Mouse (Mus musculus) CH12.LX (cell line): Measurements from ENCODE around the gene Lpcat1. TPM values are rescaled to one million over a fixed set of nuclear protein-coding genes. Genes with fewer than 3 reads are reported as not detected.

Experiments
- DNase-seq: peaks from one replicate; pipeline ENCODE4 v3.0.0-alpha.2; 2013; ENCODE audit errors: extremely low read depth
- H3K27ac ChIP-seq: 2 replicates; pipeline ENCODE4 v1.5.1; 2012; ENCODE audit warnings: low read depth, mild to moderate bottlenecking, control low read depth, moderate library complexity; ENCODE audit not compliant: insufficient read depth
- H3K27me3 ChIP-seq: replicated peaks from 2 replicates; pipeline ENCODE3; 2012; ENCODE audit warnings: inconsistent platforms
- H3K36me3 ChIP-seq, 2 experiments: replicated peaks in 1 of 2; 2 replicates each; pipeline versions ENCODE3 to v1.6.1; 2012; ENCODE audit warnings: inconsistent platforms in 1 of 2, low read length in 1 of 2, mild to moderate bottlenecking in 1 of 2, mixed read lengths in 1 of 2, moderate library complexity in 1 of 2; ENCODE audit not compliant: control insufficient read depth in 1 of 2, insufficient read depth in 1 of 2
- H3K4me1 ChIP-seq, 2 experiments: 2 replicates each; pipeline ENCODE4 v1.6.1; 2012; ENCODE audit warnings: inconsistent platforms in 1 of 2, moderate library complexity in 1 of 2; ENCODE audit not compliant: insufficient read depth in 2 of 2, control insufficient read depth in 1 of 2
- H3K4me2 ChIP-seq: 2 replicates; pipeline ENCODE4 v1.6.1; 2012; ENCODE audit warnings: low read depth, mild to moderate bottlenecking, control low read depth; ENCODE audit not compliant: poor library complexity, insufficient read depth, severe bottlenecking
- H3K4me3 ChIP-seq, 3 experiments: fragments of 150-350 bp in 1 of 3; sonication (generic) in 1 of 3; replicated peaks in 1 of 3; 2 replicates each; pipeline versions ENCODE3 to v1.5.1; 2011 to 2012; ENCODE audit warnings: low read depth in 2 of 3, low read length in 2 of 3, mild to moderate bottlenecking in 2 of 3, moderate library complexity in 2 of 3, control low read depth in 1 of 3, improper control_type of control experiment in 1 of 3, inconsistent platforms in 1 of 3, mixed read lengths in 1 of 3; ENCODE audit not compliant: poor library complexity in 1 of 3
- H3K79me2 ChIP-seq: replicated peaks from 2 replicates; pipeline ENCODE4 v1.6.1; 2012; ENCODE audit warnings: mild to moderate bottlenecking, moderate library complexity; ENCODE audit not compliant: control insufficient read depth, poor library complexity, insufficient read depth, severe bottlenecking; ENCODE audit errors: extremely low read depth
- H3K9ac ChIP-seq: 2 replicates; pipeline ENCODE4 v1.6.1; 2012; ENCODE audit warnings: low read depth, mild to moderate bottlenecking, control low read depth, moderate library complexity; ENCODE audit not compliant: insufficient read depth
- H3K9me3 ChIP-seq: replicated peaks from 2 replicates; pipeline ENCODE3; 2012; ENCODE audit warnings: low read length, inconsistent platforms, mixed read lengths
- BHLHE40 ChIP-seq: IDR thresholded peaks from 2 replicates; pipeline ENCODE4 v1.6.1; 2011; ENCODE audit warnings: mild to moderate bottlenecking, low read depth, low read length, improper control_type of control experiment
- ELF1 ChIP-seq: IDR thresholded peaks from 2 replicates; pipeline ENCODE4 v1.6.1; 2014; ENCODE audit warnings: low read depth, mild to moderate bottlenecking, inconsistent platforms, low read length, improper control_type of control experiment
- EP300 ChIP-seq: IDR thresholded peaks from 2 replicates; pipeline ENCODE4 v1.6.1; 2011; ENCODE audit warnings: low read length, improper control_type of control experiment
- ETS1 ChIP-seq: conservative IDR thresholded peaks from 2 replicates; pipeline ENCODE4 v1.6.1; 2012; ENCODE audit warnings: low read depth, mild to moderate bottlenecking, inconsistent platforms, low read length, improper control_type of control experiment, moderate library complexity
- HCFC1 ChIP-seq: IDR thresholded peaks from 2 replicates; pipeline ENCODE4 v1.6.1; 2012; ENCODE audit warnings: low read depth, mild to moderate bottlenecking, inconsistent platforms, low read length, improper control_type of control experiment
- IRF4 ChIP-seq: IDR thresholded peaks from 2 replicates; pipeline ENCODE4 v1.6.1; 2014; ENCODE audit warnings: low read depth, mild to moderate bottlenecking, inconsistent platforms, low read length, improper control_type of control experiment
- JUND ChIP-seq: conservative IDR thresholded peaks from 2 replicates; pipeline ENCODE4 v1.6.1; 2011; ENCODE audit warnings: low read depth, low read length, improper control_type of control experiment
- KAT2A ChIP-seq: IDR thresholded peaks from 2 replicates; pipeline ENCODE4 v1.6.1; 2012; ENCODE audit warnings: low read length, improper control_type of control experiment, inconsistent platforms; ENCODE audit not compliant: insufficient replicate concordance
- MAX ChIP-seq: IDR thresholded peaks from 2 replicates; pipeline ENCODE4 v1.6.1; 2011; ENCODE audit warnings: low read length, improper control_type of control experiment
- MAZ ChIP-seq: IDR thresholded peaks from 2 replicates; pipeline ENCODE4 v1.6.1; 2012; ENCODE audit warnings: low read depth, mild to moderate bottlenecking, inconsistent platforms, low read length, improper control_type of control experiment, moderate library complexity
- MEF2A ChIP-seq: IDR thresholded peaks from 2 replicates; pipeline ENCODE4 v1.6.1; 2014; ENCODE audit warnings: low read depth, mild to moderate bottlenecking, inconsistent platforms, low read length, improper control_type of control experiment, borderline replicate concordance
- MXI1 ChIP-seq: IDR thresholded peaks from 2 replicates; pipeline ENCODE4 v1.6.1; 2011; ENCODE audit warnings: mild to moderate bottlenecking, low read depth, low read length, improper control_type of control experiment
- NELFE ChIP-seq: IDR thresholded peaks from 2 replicates; pipeline ENCODE4 v1.6.1; 2011; ENCODE audit warnings: low read depth, low read length, improper control_type of control experiment
- NRF1 ChIP-seq: IDR thresholded peaks from 2 replicates; pipeline ENCODE4 v1.6.1; 2014; ENCODE audit warnings: low read depth, mild to moderate bottlenecking, inconsistent platforms, low read length, improper control_type of control experiment, moderate library complexity
- PAX5 ChIP-seq: IDR thresholded peaks from 2 replicates; pipeline ENCODE4 v1.6.1; 2012; ENCODE audit warnings: low read length, inconsistent platforms, mixed read lengths
- POLR2A ChIP-seq: IDR thresholded peaks from 2 replicates; pipeline ENCODE4 v1.6.1; 2011; ENCODE audit warnings: low read depth, mild to moderate bottlenecking, improper control_type of control experiment, low read length
- RAD21 ChIP-seq: IDR thresholded peaks from 2 replicates; pipeline ENCODE4 v1.6.1; 2011; ENCODE audit warnings: low read depth, mild to moderate bottlenecking, low read length, improper control_type of control experiment, moderate library complexity
- SIN3A ChIP-seq: IDR thresholded peaks from 2 replicates; pipeline ENCODE4 v1.6.1; 2012; ENCODE audit warnings: low read length, improper control_type of control experiment, inconsistent platforms
- SMC3 ChIP-seq: IDR thresholded peaks from 2 replicates; pipeline ENCODE4 v1.6.1; 2011; ENCODE audit warnings: low read depth, low read length, improper control_type of control experiment
- TBP ChIP-seq: conservative IDR thresholded peaks from 2 replicates; pipeline ENCODE4 v1.6.1; 2011; ENCODE audit warnings: low read depth, low read length, improper control_type of control experiment
- TCF12 ChIP-seq: IDR thresholded peaks from 2 replicates; pipeline ENCODE4 v1.6.1; 2014; ENCODE audit warnings: low read depth, mild to moderate bottlenecking, inconsistent platforms, low read length, improper control_type of control experiment
- UBTF ChIP-seq: IDR thresholded peaks from 2 replicates; pipeline ENCODE4 v1.6.1; 2012; ENCODE audit warnings: low read depth, mild to moderate bottlenecking, inconsistent platforms, low read length, improper control_type of control experiment, moderate library complexity
- ZKSCAN1 ChIP-seq: IDR thresholded peaks from 2 replicates; pipeline ENCODE4 v1.6.1; 2012; ENCODE audit warnings: low read depth, inconsistent platforms, low read length, improper control_type of control experiment, borderline replicate concordance
- dilution Hi-C: fragments of 300-500 bp; cut with MboI; formaldehyde crosslinking; loops from 2 replicates; pipeline ENCODE4 v1.14.3; 2020; ENCODE audit warnings: low sequenced_read_pairs; ENCODE audit not compliant: extremely low pct_unique_long_range_greater_than_20kb, extremely low pct_ligation_motif_present
- in situ Hi-C: fragments of 300-500 bp; cut with MboI; formaldehyde crosslinking; loops from 3 replicates; pipeline ENCODE4 v1.14.3; 2019; ENCODE audit warnings: low sequenced_read_pairs, low pct_ligation_motif_present, low pct_unique_long_range_greater_than_20kb, mixed read lengths
- polyA plus RNA-seq: library from polyadenylated mRNA; unstranded; fragments of >175 nt; gene quantifications from 2 replicates; pipeline ENCODE4 v1.2.1, GENCODE M21; 2012; ENCODE audit warnings: low read depth; ENCODE audit not compliant: insufficient read length
- total RNA-seq, 2 experiments: library from RNA; depleted of rRNA; stranded (reverse); fragments of 300-350 nt in 1 of 2; fragments of >200 nt in 1 of 2; gene quantifications; 2 replicates each; pipeline ENCODE4 v1.2.3; 2012 to 2014

Gene Lpcat1
- total and polyA plus RNA-seq, 3 experiments, result 22.6 to 36.9 (median 36.2) TPM

- Histone ChIP-seq H3K79me2 (no peaks in the 10 kb centered on the region), H3K4me1 (no peaks in the 10 kb centered on the region), H3K9me3 (no peaks in the 10 kb centered on the region), H3K4me3 (no peak overlapping the region), H3K4me2 (no peak overlapping the region), H3K9ac (no peak overlapping the region), H3K36me3 (no peaks in the 10 kb centered on the region), H3K27me3 (peaks cover 9% of the 10 kb centered on the region), H3K27ac (no peak overlapping the region)
- TF ChIP-seq UBTF (no peak), EP300 (no peak), POLR2A (no peak), ZKSCAN1 (no peak), RAD21 (no peak), NRF1 (no peak), MEF2A (no peak), NELFE (no peak), HCFC1 (no peak), BHLHE40 (no peak), IRF4 (no peak), PAX5 (no peak), MAX (no peak), ETS1 (no peak)
- no peak for DNase-seq
- dilution Hi-C loops (no loop called here), in situ Hi-C loops (no loop called here)
Observed at GRCm38 (mm10) chr13:73446076-73446475, 20.9 kb upstream of the Lpcat1 start.

- Histone ChIP-seq H3K9ac (no peak overlapping the region), H3K27me3 (peaks cover 11% of the 10 kb centered on the region), H3K4me1 (no peaks in the 10 kb centered on the region), H3K9me3 (no peaks in the 10 kb centered on the region)
- no peak for DNase-seq
- in situ Hi-C loops, result no loop called here
- dilution Hi-C loops, result no loop called here
- TF ChIP-seq ELF1 (no peak), SMC3 (no peak), TCF12 (no peak), BHLHE40 (no peak)
- TF ChIP-seq, all 38 proteins: peak for 0
- Histone ChIP-seq H3K4me2 (no peak overlapping the region), H3K36me3 (no peaks in the 10 kb centered on the region), H3K4me3 (no peak overlapping the region), H3K79me2 (no peaks in the 10 kb centered on the region), H3K27ac (no peak overlapping the region)
Observed at GRCm38 (mm10) chr13:73446494-73446893, 20.5 kb upstream of the Lpcat1 start.

GRCm38 (mm10) chr13:73446943-73447342, 20.1 kb upstream of the Lpcat1 start:
- in situ Hi-C loops (no loop called here), dilution Hi-C loops (no loop called here)
- Histone ChIP-seq H3K9me3 (no peaks in the 10 kb centered on the region), H3K9ac (no peak overlapping the region), H3K4me1 (no peaks in the 10 kb centered on the region), H3K36me3 (no peaks in the 10 kb centered on the region), H3K27me3 (peaks cover 11% of the 10 kb centered on the region)
- DNase-seq, result no peak
- TF ChIP-seq MXI1, result no peak
- no peak for TF ChIP-seq MAX
- TF ChIP-seq JUND, result no peak
- TF ChIP-seq KAT2A, result no peak
- no peak for TF ChIP-seq TBP
- TF ChIP-seq MAZ, result no peak
- TF ChIP-seq ETS1, result no peak
- no peak for TF ChIP-seq SIN3A
- no peak for TF ChIP-seq BHLHE40
- TF ChIP-seq ELF1, result no peak
- TF ChIP-seq PAX5, result no peak
- TF ChIP-seq NELFE, result no peak
- TF ChIP-seq, all 38 proteins: peak for 0
- Histone ChIP-seq H3K79me2 (no peaks in the 10 kb centered on the region), H3K4me3 (no peak overlapping the region), H3K4me2 (no peak overlapping the region), H3K27ac (no peak overlapping the region)
